Mouse (Mus musculus) heart, postnatal 0 days (tissue): ENCODE data around the gene Plekhh2. TPM values are rescaled to one million over a fixed set of nuclear protein-coding genes. Genes with fewer than 3 reads are reported as not detected.
"Not testable (repeated sequence)": the region's sequence is repeated elsewhere in the genome, so short reads cannot be mapped to it uniquely, and the experiment has no call there.

ENCODE experiments used
- ATAC-seq: fragments of 200-750 bp; cut with Nextera tagmentation; 2 replicates; pipeline ENCODE4 v1.8.0; 2017; ENCODE audit warnings: low read depth, moderate number of reproducible peaks, moderate library complexity; ENCODE audit not compliant: insufficient read depth
- DNase-seq: peaks from one replicate; pipeline ENCODE4 v3.0.0-alpha.2; 2016; ENCODE audit warnings: low spot score
- H3K27ac ChIP-seq: fragments of 300-500 bp; sonication (generic); 2 replicates; pipeline ENCODE4 v1.5.1; 2014; ENCODE audit warnings: low read depth, mild to moderate bottlenecking
- H3K27me3 ChIP-seq: fragments of 300-500 bp; sonication (generic); 2 replicates; pipeline ENCODE4 v1.6.1; 2014; ENCODE audit warnings: low read length, mixed read lengths; ENCODE audit not compliant: control insufficient read depth, insufficient read depth
- H3K36me3 ChIP-seq: fragments of 300-500 bp; sonication (generic); replicated peaks from 2 replicates; pipeline ENCODE4 v1.6.1; 2014; ENCODE audit warnings: low read length, mixed read lengths; ENCODE audit not compliant: control insufficient read depth, insufficient read depth
- H3K4me1 ChIP-seq: fragments of 300-500 bp; sonication (generic); 2 replicates; pipeline ENCODE4 v1.6.1; 2014; ENCODE audit warnings: antibody characterized with exemption; ENCODE audit not compliant: control insufficient read depth, insufficient read depth
- H3K4me2 ChIP-seq: fragments of 300-500 bp; sonication (generic); 2 replicates; pipeline ENCODE4 v1.6.1; 2014; ENCODE audit warnings: low read depth, mild to moderate bottlenecking, low read length, moderate library complexity
- H3K4me3 ChIP-seq: fragments of 300-500 bp; sonication (generic); 2 replicates; pipeline ENCODE4 v1.5.1; 2014; ENCODE audit warnings: low read depth, low read length
- H3K9ac ChIP-seq: fragments of 300-500 bp; sonication (generic); replicated peaks from 2 replicates; pipeline ENCODE4 v1.6.1; 2014; ENCODE audit warnings: low read depth, low read length, mixed read lengths
- H3K9me3 ChIP-seq: fragments of 300-500 bp; sonication (generic); replicated peaks from 2 replicates; pipeline ENCODE4 v1.6.1; 2016; ENCODE audit warnings: low read length; ENCODE audit not compliant: control insufficient read depth
- CTCF ChIP-seq: IDR thresholded peaks from 2 replicates; pipeline ENCODE4 v1.5.1; 2016; ENCODE audit warnings: antibody characterized with exemption, control low read depth, low read depth
- EP300 ChIP-seq: IDR thresholded peaks from 2 replicates; pipeline ENCODE4 v1.6.1; 2016; ENCODE audit warnings: antibody characterized with exemption, low read depth
- WGBS: fragments of 180-500 bp; shearing (Covaris S2); extraction: QIAGEN DNeasy Blood & Tissue Kit; methylation state at CpG from one replicate; pipeline ENCODE4 v1.1.7; 2014; 5-methylcytosine and 5-hydroxymethylcytosine counted together
- polyA plus RNA-seq: library from polyadenylated mRNA; unstranded; fragments of >200 nt; fragmentation: Nextera tagmentation; extraction: Ambion mirVana; gene quantifications from 2 replicates; pipeline ENCODE4 v1.2.1, GENCODE M21; 2015
- total RNA-seq: library from RNA; depleted of rRNA; stranded (reverse); fragments of >200 nt; gene quantifications from 2 replicates; pipeline ENCODE4 v1.2.3, GENCODE M21; 2014; ENCODE audit warnings: low replicate concordance

Gene Plekhh2
- total and polyA plus RNA-seq, 2 experiments from 2014 or later, result 0.68 to 1.6 TPM

DNA sequence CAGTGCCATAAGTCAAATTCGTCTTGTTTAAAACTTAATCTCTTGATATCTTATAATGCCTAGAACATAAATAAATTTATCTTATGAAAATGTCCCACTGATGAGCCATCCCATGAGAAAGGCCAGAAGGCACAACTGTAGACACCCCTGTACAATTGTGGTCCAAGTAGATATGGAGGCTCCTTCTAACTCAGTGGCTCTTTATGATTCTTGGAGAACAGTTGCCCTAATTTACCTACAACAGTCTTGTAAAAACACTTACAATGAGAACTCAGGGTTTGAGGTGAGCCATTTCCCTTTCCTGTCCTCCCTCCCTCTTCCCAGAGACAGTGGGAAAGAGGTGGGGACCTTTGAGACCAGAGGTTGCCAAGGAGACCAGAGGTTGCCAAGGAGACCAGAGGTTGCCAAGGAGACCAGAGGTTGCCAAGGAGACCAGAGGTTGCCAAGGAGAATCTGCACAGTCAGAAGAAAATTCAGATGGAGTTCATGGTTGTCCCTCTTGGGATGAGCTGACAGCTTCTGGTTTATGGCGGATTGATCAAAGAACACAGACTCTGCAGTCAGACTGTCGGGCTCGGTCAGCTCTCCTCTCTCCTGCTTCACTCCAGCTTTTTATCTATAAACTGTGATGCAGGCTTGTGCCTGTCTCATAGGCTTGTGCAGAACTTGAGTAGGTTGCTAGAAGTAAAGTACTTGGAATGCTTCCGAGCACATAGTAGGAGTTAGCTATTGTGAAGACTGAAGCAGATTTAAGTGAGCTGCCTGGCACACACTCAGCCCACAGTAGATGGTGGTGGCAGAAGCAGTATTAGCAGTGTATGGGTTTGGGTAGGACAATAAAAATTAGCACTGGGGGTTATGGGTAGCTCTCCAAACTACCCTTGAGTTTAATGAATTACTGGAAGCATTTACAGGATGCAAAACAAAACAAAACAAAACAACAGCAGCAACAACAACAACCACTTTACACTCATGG, 39.5 kb downstream of the Plekhh2 start:
- DNase-seq, result no peak
- Histone ChIP-seq H3K4me1 (no peaks in the 10 kb centered on the region), H3K4me3 (no peak overlapping the region), H3K9ac (no peak overlapping the region), H3K36me3 (no peaks in the 10 kb centered on the region), H3K9me3 (no peaks in the 10 kb centered on the region), H3K4me2 (no peak overlapping the region), H3K27me3 (no peaks in the 10 kb centered on the region), H3K27ac (no peak overlapping the region)
- no peak for ATAC-seq
- TF ChIP-seq CTCF (no peak), EP300 (no peak)
- WGBS, result 73% methylated on average over 5 of the region's 5 CpGs

DNA sequence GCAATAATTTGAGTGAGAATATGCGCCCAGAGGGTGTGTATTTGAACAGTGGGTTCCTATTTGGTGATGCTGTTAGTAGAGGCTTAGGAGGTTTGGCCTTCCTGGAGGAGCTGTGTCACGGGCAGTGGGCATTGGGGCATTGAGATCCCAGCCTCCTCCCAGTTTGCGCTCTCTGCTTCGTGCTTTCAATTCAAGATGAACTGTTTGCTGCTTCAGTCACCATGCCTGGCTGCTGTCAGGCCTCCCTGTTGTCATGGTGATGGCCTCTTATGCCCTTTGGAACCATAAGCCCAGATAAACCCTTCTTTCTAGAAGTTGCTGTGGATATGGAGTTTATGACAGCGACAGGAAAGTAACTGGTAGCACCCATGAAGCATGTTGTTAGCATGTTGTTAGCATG, 40.5 kb downstream of the Plekhh2 start:
- H3K9ac ChIP-seq, result no peak overlapping the region

DNA sequence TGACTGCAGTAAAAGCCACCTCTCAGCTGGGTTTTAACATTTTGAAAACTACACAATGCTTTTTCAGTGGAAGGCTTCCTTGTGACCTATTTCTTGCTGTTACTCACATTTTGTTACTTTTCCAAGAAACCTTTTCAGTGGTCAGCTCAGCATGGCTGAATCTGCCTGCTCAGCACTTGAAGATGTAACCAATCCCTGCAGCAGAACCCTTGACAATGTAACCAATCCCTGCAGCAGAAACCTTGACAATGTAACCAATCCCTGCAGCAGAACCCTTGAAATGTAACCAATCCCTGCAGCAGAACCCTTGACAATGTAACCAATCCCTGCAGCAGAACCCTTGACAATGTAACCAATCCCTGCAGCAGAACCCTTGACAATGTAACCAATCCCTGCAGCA, 52.6 kb downstream of the Plekhh2 start:
- not testable (repeated sequence) for H3K27me3 ChIP-seq, H3K27ac ChIP-seq, H3K36me3 ChIP-seq, H3K9ac ChIP-seq, H3K4me2 ChIP-seq, DNase-seq, H3K9me3 ChIP-seq, H3K4me1 ChIP-seq, H3K4me3 ChIP-seq, ATAC-seq

More for the DNA sequence above, 40.5 kb downstream of the Plekhh2 start:
- Histone ChIP-seq H3K27me3 (no peaks in the 10 kb centered on the region), H3K4me3 (no peak overlapping the region), H3K27ac (no peak overlapping the region), H3K4me1 (no peaks in the 10 kb centered on the region), H3K4me2 (no peak overlapping the region), H3K36me3 (no peaks in the 10 kb centered on the region), H3K9me3 (no peaks in the 10 kb centered on the region)
- 77% methylated on average over 5 of the region's 5 CpGs for WGBS
- ATAC-seq (no peak), DNase-seq (no peak)
- TF ChIP-seq CTCF (no peak), EP300 (no peak)

DNA sequence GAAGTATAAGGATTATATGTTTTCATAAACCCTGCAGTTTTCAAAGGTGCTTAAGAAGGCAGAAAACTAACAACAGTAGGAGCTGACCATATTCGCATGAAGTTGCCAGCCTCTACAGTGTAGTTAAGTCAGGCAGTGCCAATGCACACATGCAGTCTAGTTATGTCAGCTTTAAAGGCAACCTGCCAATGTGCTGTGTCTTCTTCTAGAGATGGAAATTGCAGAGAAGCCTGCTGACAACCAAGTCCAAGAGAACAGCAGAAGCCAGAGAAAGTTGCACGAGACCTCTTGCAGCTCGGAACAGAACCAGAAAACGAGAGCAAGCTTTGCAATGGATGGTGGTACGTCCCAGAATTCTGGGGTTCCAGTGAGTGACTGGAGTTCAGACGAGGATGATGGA, 54.1 kb downstream of the Plekhh2 start:
- Histone ChIP-seq H3K9ac (no peak overlapping the region), H3K27ac (no peak overlapping the region), H3K36me3 (no peaks in the 10 kb centered on the region), H3K4me1 (no peaks in the 10 kb centered on the region), H3K9me3 (no peaks in the 10 kb centered on the region), H3K27me3 (no peaks in the 10 kb centered on the region), H3K4me3 (no peak overlapping the region), H3K4me2 (no peak overlapping the region)
- TF ChIP-seq CTCF, result no peak
- TF ChIP-seq EP300, result no peak
- ATAC-seq, result no peak
- DNase-seq, result no peak
- WGBS, result 85% methylated on average over 6 of the region's 6 CpGs

DNA sequence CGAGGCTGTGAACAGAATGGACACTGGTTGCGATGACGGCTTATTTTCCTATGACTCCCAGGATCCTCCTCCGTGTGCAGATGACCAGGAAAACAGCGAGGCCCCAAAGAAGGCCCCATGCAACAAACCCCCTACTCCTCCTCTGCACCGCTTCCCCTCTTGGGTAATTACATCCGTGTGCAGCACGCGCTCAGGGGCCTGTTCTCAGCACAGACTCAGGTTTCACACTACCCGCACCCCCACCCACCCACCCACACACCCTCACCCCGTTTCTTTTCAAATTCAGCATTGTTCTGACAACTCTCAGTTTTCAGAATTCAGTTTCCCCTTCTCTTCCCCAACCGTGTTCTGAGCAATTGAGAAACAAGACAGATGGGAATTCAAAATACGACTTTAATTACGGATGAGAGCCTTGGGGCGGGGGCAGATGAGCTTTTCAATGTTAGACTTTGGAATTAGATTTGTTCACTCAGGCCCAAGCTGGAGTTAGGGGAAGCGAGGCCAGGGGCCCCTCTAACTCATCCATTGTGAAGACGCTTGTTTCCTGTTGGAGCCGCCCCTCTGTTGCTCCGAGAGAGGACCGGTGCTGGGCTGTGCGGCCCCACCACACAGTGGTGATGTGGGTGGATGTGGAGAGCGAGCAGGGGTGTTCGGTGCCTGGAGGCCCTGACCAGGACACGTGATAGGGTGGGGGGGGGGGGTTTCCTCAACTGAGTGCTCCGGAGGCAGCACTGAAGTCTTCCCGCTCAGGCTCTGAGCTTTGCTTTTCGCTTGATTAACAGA, 55.3 kb downstream of the Plekhh2 start:
- H3K9ac ChIP-seq, result no peak overlapping the region
- 64% methylated on average over 27 of the region's 27 CpGs for WGBS
- H3K27me3 ChIP-seq, result no peaks in the 10 kb centered on the region
- DNase-seq (no peak), ATAC-seq (no peak)
- H3K4me2 ChIP-seq, result no peak overlapping the region
- no peak for TF ChIP-seq CTCF
- no peak for TF ChIP-seq EP300
- no peaks in the 10 kb centered on the region for H3K4me1 ChIP-seq
- H3K9me3 ChIP-seq, result no peaks in the 10 kb centered on the region
- no peak overlapping the region for H3K27ac ChIP-seq
- no peak overlapping the region for H3K4me3 ChIP-seq
- no peaks in the 10 kb centered on the region for H3K36me3 ChIP-seq
